Mouse (Mus musculus): ENCODE data around the gene Atf4.
A peak's percentile ranks its signal among the peaks of the same experiment; 100 is the strongest.

Atf4 gene

DNA sequence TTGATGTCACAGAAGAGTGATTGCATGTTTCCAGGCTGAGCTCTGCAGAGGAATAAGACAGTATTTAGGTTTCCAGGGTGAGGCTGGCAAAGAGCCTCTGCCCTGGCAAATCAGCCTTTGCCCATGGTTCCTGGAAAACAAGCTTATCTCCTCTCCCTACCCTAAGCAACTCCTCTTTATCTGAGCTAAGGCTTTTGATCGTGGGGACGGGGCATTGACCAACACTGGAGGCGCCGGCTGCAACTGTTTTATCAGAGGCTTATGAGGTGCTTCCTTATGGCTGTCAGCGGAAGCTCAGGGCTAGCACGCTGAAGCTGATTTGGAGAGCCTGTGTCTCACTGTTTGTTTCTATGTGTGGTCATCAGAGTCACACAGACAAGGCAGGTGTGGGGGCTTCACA lies 4.4 kb upstream of the Atf4 start:
- DNase-seq, result no peak

DNA sequence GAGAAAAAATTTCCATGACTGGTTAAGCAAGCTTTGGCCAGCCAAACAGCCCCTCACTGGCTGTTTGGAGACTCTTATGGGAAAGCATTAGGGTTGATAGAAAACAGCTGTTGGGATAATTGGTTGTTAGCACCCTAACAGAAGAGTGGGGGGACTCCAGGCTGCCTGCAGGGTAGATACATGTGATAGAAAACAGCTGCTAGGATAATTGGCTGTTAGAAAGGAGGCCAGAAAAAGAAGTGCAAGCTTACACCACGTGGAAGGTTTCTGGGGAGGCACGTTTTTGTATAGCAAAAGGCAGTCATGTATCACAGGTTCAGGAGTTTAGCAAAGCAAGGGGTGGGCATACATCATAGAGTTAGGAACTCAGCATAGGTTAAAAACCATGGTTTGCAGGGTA lies 1.5 kb upstream of the Atf4 start:
- no peak for DNase-seq

DNA sequence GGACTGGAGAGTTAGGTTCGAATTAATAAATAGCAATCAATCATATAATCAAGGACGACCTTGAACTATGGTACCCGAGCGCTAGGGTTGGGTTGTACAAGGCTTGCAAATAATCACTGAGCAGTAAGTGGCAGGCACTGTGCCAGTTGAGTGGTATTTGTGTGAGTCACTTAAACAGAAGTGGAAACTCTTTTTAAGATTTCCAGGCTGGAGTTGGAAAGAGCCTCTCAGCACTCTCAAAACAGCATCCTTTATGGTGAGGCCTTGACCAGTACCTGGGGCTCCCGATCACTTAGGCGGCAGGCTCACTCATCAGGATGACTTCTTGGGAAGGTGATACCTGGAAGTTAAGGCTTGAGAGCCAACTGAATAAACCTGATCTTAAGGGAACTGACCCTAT lies 777 bp upstream of the Atf4 start:
- DNase-seq, result no peak

DNA sequence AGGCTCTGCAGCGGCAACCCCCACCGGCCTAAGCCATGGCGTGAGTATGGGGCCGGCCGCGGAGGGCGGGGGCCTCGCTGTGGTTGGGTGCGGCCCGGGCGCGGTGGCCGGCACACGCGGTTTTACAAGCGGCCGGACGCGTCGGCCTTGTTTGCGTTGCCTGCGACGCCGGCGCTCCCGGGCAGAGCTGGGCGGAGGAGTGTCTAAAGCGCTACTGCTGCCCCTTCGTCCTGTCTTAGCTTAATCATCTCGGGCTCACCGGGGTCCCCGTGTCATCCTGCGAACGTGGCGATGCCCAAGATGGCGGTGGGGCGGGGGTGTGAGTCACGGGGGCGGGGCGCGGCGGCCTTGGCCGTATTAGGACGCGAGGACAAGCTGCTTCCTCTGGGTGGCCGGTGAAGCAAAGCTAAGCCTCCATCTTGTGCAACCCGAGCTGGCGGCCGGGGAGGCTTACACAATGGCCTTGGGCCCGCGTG lies 700 bp downstream of the Atf4 start:
- DNase-seq, result peak; percentile 60

GRCm38 (mm10) chr15:80256242-80256641 lies 1.3 kb downstream of the Atf4 start:
- DNase-seq, result no peak

DNA sequence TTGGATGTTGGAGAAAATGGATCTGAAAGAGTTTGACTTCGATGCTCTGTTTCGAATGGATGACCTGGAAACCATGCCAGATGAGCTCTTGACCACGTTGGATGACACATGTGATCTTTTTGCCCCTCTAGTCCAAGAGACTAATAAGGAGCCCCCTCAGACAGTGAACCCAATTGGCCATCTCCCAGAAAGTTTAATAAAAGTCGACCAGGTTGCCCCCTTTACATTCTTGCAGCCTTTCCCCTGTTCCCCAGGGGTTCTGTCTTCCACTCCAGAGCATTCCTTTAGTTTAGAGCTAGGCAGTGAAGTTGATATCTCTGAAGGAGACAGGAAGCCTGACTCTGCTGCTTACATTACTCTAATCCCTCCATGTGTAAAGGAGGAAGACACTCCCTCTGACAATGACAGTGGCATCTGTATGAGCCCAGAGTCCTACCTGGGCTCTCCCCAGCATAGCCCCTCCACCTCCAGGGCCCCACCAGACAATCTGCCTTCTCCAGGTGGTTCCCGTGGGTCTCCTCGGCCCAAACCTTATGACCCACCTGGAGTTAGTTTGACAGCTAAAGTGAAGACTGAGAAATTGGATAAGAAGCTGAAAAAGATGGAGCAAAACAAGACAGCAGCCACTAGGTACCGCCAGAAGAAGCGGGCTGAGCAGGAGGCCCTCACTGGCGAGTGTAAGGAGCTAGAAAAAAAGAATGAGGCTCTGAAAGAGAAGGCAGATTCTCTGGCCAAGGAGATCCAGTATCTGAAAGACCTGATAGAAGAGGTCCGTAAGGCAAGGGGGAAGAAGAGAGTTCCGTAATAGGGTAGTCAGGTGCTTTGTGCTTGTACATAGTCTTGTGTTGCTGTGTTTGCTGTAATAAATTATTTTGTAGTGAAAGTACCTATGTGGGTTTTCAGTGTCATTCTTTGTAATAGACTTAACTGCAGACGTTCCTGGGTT lies 1.9 kb downstream of the Atf4 start:
- DNase-seq, result no peak

DNA sequence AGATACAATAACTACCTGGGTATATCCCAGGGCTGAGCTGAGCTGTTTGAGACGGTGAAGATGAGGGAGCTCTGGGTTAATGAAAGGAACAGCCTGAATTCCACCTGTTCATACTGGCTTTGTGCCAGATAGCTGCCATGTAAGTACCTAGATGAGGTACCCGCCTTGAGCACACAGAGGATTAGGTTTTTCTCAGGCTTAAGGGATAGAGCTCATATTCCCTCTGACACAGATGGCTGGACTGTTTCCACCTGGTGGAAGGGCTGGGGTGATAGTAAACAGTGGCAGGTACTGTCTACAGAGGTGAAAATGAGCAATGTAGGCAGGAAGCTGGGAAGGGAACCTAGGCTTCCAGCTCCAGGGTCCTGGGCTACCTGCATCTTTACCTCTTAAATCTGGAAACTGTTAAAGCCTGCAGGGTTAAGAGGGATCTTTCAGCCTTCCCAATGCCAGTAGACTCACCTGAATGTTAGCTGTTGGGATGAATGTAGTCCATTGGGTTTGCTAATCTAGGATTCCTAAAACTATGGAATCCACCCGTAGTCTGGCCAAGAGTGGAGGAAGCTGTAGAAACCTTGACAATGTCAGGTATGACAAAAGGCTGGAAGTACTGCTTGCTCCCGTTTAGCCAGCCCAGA lies 2.7 kb downstream of the Atf4 start:
- DNase-seq, result no peak

GRCm38 (mm10) chr15:80258240-80259170 lies 3.5 kb downstream of the Atf4 start:
- no peak for DNase-seq

DNA sequence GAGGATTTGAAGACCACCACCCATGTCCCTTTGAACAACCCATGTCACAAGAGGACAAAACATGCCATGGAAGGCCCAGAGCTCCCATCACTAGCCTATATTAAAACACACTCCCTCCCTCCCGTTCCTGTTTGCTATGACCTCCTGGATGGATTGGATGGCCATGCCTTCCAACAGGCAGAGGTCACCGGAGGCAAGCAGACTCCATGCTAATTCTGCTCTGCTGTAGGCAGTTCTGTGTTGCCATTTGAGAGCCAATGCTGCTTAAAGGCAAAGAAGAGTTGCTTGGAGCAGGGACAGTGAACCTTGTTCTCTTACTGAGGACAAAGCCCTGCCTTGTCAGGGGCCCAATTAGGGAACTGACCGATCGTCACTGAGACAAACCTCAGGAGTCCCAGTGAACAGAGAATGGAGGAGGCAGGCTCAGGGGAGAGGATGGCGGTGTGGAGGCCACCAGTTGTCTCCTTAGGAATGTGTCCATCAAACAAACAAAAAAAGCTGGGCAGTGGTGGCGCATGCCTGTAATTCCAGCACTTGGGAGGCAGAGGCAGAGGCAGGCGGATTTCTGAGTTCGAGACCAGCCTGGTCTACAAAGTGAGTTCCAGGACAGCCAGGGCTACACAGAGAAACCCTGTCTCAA lies 4.5 kb downstream of the Atf4 start:
- DNase-seq, result no peak

- peak; percentile 77 for DNase-seq
These were observed 5.7 kb downstream of the Atf4 start for GRCm38 (mm10) chr15:80260677-80261076.

DNA sequence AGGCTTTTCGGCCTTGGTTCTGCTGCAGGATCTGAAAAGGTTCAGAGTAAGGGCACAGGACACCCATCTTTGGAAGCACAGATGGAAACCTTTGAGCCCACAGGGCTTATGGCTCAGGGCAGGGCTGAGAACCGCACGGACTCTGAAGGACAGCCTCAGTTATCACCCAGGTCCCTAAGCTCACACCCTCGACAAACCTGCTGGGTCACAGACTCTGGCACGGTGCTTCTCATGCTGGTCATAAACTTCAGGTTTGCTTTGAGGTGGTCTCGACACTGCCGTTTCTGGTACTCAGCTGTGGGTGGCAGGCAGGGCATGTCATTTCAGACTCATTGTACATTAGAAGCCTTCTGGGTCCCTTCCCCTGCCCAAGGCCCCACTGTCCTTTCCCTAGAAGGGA lies 6.1 kb downstream of the Atf4 start:
- DNase-seq, result no peak

- DNase-seq, result peak; percentile 85
These were observed 8.9 kb downstream of the Atf4 start, which contains the start of gene Rps19bp1 for GRCm38 (mm10) chr15:80263610-80264575. Gene Rps19bp1 (minus strand): TSS chr15:80264315.

DNA sequence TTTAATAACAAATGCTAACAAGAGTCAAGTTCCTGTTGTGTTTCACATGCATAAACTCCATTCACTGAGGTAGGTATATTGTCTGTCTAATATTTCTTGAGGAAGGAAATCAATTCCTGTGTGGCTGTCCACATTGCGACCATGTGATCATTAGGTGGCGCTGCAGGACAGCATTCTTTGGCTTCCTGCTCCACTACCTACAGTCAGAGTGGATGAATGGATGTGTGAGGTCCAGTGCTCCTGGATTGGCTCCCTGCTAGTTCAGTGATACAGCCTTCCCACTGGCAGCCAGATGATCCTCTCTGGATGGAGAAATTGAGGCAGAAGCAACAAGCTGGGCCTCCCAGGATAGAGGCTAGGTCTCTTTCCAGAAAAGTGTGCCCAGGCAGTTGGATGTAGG lies 11.3 kb downstream of the Atf4 start:
- peak; percentile 67 for DNase-seq

DNA sequence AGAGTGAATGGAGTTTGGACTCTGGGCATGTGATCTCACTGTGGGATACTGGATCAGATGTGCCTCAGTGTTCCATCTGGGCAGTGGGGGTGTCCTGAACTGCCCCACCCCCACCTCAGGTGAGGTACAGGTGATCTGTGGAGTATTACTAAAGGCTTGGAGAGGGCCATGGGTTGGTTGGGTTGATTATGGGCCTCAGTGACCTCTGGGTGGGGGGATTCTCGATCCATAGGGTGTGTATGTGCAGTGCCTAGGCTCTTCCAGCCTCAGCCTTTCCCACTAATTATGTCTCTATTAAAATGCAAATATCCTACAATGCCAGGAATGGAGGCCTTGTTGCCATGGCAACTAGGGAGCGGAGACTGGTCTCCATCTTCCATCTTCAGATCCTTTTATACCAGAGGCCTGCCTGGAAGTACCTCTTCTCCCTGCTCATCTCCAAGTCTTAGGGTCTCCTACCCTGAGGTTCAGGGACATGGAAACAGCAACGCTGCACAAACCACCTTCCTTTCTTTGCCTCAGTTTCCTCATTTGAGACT lies 16.9 kb downstream of the Atf4 start:
- DNase-seq, result no peak

GRCm38 (mm10) chr15:80277107-80277506 lies 22.1 kb downstream of the Atf4 start:
- DNase-seq, result no peak

DNA sequence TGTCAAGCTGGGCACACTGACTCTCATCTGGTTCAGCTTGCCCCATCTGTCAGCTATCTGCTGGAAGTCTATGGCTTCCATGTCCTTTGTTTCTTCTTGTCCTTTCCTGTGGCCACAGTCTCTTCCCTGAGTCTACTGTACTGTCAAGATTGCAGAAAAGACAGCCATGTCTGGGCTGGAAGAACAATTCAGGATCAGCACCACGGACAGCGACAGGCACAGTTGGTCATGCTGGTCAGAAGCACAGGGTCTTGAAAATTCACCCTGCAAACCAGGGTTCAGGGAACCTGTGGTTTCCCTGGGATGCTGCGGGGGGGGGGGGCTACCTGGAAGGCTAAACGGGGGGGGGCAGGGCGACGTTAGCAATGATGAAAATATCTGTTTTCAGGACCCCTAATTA lies 22.6 kb downstream of the Atf4 start:
- no peak for DNase-seq

DNA sequence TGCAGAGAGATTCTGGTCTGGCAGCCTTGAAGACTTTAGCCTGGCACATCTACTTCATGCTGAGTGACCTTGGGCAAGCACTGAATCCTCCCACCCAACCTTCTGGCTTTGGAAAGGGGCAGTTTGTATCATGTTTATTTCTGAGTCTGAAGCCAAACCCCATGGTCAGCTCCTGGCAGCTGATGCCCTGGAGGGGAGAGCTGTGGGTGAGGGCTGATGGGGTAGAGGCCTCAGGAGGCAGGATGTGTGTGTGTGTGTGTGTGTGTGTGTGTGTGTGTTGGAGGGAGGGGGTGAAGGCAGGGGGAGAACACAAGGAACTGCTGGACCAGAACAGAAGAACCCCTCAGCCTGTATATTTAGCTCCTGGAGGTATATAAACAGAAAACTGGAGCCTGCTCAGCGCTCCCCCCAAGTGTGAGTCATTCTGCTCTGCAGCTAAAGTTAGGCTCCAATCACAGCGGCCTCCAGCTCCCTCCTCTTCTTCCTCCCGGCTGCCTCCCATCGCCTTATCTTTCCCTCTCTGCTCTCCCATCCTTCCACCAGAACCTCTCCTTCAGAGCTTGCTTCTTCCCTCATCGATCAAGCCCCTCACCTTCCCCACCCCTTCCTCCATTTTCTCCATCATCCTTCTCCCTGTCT lies 23.3 kb downstream of the Atf4 start:
- DNase-seq, result peak; percentile 74

GRCm38 (mm10) chr15:80279053-80279452 lies 24.1 kb downstream of the Atf4 start:
- DNase-seq, result no peak

GRCm38 (mm10) chr15:80280646-80281045 lies 25.7 kb downstream of the Atf4 start:
- DNase-seq, result no peak

DNA sequence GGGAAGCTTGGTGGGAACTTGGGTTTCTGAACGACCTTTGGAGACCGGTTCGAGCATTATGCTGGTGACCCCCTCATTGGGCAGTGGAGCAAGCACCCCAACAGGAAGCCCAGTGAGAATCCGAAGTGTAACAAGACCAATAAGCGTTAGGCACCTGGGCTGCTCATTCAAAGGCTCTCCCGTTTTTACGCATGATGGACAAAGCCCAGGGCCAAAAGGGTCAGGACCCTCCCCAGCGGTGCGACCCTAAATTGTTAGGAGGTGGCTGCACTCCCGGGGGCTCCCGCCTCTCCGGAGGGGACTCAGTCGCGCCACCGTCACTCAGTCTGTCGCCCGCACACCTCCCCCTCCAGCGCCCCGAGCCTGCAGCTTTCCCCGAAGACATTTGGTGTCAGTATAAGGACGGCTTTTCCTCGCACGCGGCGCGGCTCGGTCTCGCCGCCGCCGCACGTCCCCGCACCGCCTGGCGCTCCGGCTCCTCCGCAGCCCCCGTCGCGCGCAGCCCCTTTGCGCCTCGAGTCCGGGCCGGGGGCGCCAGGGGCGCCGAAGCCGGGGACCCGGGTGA lies 31.9 kb downstream of the Atf4 start, which contains the start of gene Cacna1i:
Cacna1i (plus strand) TSS at position 388 of the 565 bp plus-strand sequence.
- peak; percentile 77 for DNase-seq
